Mouse (Mus musculus) T-cell, adult 2 months (primary cell): ENCODE measurements at regions not wholly inside any gene's neighbourhood (a gene's known extent, or its start where the extent isn't known, plus 50 kb on each side); places are given as distances from the start of the nearest gene placed in this dataset.

Experiments used
- DNase-seq: peaks from one replicate; pipeline ENCODE4 v3.0.0; 2022; ENCODE audit warnings: low spot score

GRCm38 (mm10) chr16:50709727-50710126, 118.8 kb upstream of the Ccdc54 start:
- no peak for DNase-seq

DNA sequence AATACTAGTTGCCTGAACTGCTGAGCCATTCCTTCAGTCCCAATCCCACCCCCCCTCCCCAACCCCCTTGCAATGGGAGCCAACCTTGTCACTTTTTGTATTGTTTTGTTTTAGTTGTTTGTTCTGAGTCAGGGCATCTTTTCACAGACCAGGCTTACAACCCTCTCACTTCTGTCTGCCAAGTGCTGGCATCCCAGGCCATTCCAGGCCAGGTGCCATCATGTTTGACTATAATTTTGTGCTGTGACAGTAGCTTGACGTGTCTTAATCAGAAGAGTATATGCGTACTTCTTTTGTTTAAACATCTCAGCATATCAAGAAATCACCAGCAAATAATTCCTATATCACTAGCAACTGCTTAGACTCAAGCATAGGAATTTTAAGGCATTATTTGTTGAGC, 117.0 kb upstream of the Ccdc54 start:
- DNase-seq, result no peak

- DNase-seq, result no peak
Observed at GRCm38 (mm10) chr16:50705921-50706320, 115.0 kb upstream of the Ccdc54 start.

- no peak for DNase-seq
Observed at GRCm38 (mm10) chr16:50700811-50701517, 110.0 kb upstream of the Ccdc54 start.

GRCm38 (mm10) chr16:50700123-50700522, 109.2 kb upstream of the Ccdc54 start:
- no peak for DNase-seq

DNA sequence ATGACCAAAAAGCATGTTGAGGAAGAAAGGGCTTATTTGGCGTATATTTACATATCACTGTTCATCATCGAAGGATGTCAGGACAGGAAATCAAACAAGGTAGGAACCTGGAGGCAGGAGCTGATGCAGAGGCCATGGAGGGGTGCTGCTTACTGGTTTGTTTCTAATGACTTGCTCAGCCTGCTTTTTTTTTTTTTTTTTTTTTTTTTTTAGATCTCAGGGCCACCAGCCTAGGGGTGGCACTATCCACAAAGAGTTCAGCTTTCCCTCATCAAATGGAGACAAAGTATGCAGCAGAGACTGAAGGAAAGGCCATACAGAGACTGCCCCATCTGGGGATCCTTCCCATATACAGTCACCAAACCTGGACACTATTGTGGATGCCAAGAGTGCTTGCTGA, 106.8 kb upstream of the Ccdc54 start:
- no peak for DNase-seq

DNA sequence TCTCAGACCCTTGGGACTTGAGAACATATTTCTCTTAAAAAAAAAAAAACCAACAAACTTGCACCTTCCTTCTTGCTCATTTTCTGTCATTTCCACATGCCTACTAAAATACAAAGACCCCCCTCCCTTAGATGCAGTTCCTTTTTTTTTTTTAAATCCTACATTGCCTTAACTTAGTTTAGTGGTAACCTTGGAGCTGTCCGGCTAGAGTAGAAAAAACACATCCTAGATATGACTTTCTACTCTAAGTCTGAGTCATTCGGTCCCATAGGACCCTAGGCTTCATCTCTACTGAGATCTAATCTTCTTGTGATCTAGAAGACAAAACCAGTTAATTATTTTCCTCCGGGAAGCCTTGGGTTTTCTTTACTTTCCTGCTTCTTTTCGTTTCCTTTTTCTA, 105.1 kb upstream of the Ccdc54 start:
- no peak for DNase-seq

- DNase-seq, result no peak
Observed at GRCm38 (mm10) chr16:50694045-50694444, 103.1 kb upstream of the Ccdc54 start.

DNA sequence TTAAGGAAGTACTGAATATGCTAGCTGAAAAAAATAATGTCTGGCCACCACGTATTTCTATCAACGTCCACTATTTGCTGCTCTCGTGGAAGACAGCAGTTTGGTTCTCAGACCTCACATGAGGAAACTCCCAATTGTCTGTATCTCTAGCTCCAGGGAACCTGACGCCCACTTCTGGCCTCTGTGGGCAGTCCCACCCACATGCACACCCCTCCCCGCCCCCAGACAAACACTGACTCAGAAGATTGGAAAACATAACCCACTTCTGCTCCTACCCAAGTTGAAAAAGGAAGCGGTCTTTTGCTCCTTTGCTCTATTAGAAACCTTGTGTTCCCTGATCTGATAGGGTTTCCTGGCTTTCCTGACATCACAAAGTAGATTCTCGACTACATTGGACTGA, 99.9 kb upstream of the Ccdc54 start:
- no peak for DNase-seq

DNA sequence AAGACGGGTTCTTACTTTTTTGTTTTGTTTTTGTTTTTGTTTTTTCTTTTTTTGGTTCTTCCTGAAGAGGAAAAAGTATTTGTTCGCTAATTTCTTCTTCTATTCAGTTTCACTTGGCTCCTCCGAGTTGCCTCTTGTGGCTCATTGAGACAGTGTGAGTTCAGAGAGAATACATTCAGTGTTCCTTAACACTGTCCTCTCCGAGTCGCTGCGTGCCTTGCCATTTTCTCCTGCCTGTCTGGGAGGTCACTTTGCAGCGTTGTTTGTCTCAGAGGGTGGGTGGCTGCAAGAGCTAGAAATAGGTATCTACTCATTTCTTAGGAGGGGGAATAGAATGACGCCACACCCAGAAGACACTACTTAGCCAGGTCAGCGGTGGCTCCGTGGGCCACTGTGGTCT, 98.6 kb upstream of the Ccdc54 start:
- DNase-seq, result no peak

DNA sequence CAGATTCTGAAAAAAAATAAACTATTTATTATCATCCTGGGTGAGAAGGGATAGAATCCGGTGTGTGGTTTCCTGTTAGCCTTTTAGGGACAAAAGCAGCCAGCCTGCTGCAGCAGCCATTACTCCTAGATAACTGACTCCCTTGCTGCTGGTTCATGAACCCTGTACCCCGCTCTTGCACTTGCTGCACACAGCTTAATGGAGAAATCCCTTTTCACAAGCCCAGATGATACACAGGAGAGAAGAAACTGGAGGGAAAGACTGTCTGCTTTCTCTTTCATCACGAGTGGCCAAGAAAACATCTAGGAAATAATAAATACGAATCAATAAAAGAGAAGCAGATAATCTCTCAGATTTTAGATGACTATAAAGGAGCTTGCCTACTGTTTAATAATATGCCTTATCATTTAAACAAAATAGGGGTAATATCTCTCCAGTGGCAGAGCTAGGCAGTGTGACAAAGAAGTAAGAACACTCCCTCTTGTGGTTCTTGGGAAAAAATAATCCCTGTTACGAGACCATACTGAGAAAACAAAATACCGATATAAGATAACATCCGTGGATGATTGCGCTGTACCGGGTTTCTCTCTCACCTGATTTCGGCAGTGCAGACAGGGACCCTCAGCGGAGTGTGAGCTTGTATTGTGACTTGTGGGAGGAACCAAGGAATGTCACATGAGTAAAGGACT, 98.0 kb upstream of the Ccdc54 start:
- DNase-seq, result no peak

DNA sequence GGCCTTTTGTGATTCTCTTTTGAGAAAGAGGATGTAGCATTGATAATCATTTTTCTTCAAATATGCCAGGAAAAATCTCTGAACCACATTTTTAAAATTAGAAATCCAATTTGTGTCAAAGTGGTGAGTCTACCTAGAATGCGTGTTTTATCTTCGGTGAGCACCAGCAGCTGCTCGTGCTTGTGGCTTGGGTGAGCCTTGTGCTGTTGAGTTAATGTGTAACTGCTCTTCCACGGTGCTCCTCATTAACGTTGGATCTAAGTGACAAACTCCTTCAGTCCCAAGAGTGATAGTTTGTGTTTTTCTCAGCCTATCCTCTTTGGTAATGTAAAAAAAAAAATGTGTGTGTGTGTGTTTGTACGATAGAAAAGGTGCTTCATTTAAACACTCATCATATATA, 88.7 kb upstream of the Ccdc54 start:
- no peak for DNase-seq

GRCm38 (mm10) chr16:50673339-50673738, 82.4 kb upstream of the Ccdc54 start:
- no peak for DNase-seq

DNA sequence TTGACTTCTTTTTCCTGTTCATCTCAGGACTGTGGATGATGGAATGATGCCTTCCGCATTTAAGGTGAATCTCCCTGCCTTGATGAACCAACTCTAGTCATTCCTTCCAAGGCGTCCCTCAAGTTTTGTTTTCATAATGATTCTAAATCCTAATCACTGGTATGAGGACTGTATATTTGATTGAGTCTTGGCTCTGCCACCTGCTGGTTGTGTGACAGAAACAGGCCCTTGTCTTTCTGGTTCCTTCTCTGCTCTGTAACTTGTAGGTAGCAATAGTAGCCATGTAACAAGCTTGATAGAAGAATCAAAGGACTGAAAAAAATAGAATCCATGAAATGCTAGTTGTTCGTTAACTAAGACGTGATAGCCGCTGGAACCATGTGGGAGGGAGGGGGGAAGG, 81.8 kb upstream of the Ccdc54 start:
- no peak for DNase-seq

DNA sequence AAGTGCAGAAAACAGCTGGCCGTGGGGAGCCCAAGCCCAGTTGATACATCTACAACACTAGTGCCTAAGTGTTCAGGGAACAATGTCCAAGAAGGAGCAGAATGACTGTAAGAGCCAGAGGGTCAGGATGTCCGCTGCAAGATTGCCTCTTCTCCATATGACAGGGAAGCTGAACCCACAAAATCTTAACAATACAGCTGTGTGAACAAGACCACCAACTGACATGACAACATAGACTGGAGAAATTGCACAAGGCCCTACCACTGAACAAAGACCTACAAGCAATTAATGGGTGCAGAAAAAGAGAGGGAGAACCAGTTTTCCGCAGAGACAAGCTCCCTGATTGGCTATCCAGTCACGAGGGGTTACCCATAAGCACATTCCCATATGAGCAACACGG, 80.2 kb upstream of the Ccdc54 start:
- DNase-seq, result no peak

DNA sequence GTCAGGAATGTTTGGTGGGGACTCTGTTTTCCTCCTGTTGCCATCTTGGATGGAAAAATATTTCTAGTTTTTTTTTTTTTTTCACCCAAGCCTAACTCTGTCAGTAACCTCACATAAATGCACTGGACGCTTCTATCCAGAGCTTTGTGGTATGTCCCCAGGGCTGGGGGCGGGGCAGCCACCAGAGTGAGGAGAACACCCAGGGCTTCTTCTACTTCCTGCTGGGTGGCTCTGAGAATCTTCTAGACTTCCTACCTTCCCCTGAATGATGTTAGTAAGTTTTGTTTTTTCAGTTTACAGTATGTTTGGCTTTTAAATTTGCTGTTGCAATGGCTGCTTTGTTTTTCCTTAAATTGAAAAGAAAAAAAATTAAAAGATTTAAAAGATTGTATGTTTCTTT, 73.3 kb upstream of the Ccdc54 start:
- no peak for DNase-seq
